Mouse (Mus musculus) CH12.LX (cell line): Measurements from ENCODE around the gene Tbck.

Source experiments
- CTCF ChIP-seq, 2 experiments: IDR thresholded peaks in 1 of 2; conservative IDR thresholded peaks in 1 of 2; 2 replicates each; pipeline ENCODE4 v1.5.1; 2011 to 2012; ENCODE audit warnings: low read depth in 2 of 2, low read length in 2 of 2, improper control_type of control experiment in 1 of 2, inconsistent platforms in 1 of 2, mild to moderate bottlenecking in 1 of 2, moderate library complexity in 1 of 2
- E2F4 ChIP-seq: IDR thresholded peaks from 2 replicates; pipeline ENCODE4 v1.6.1; 2011; ENCODE audit warnings: low read depth, low read length, improper control_type of control experiment; ENCODE audit not compliant: insufficient replicate concordance
- EP300 ChIP-seq: IDR thresholded peaks from 2 replicates; pipeline ENCODE4 v1.6.1; 2011; ENCODE audit warnings: low read length, improper control_type of control experiment
- HCFC1 ChIP-seq: IDR thresholded peaks from 2 replicates; pipeline ENCODE4 v1.6.1; 2012; ENCODE audit warnings: low read depth, mild to moderate bottlenecking, inconsistent platforms, low read length, improper control_type of control experiment
- MAX ChIP-seq: IDR thresholded peaks from 2 replicates; pipeline ENCODE4 v1.6.1; 2011; ENCODE audit warnings: low read length, improper control_type of control experiment
- POLR2A ChIP-seq: IDR thresholded peaks from 2 replicates; pipeline ENCODE4 v1.6.1; 2011; ENCODE audit warnings: low read depth, mild to moderate bottlenecking, improper control_type of control experiment, low read length
- POLR2AphosphoS2 ChIP-seq: IDR thresholded peaks from 2 replicates; pipeline ENCODE4 v1.6.1; 2011; ENCODE audit warnings: low read depth, low read length, improper control_type of control experiment
- SMC3 ChIP-seq: IDR thresholded peaks from 2 replicates; pipeline ENCODE4 v1.6.1; 2011; ENCODE audit warnings: low read depth, low read length, improper control_type of control experiment
- USF1 ChIP-seq: IDR thresholded peaks from 2 replicates; pipeline ENCODE4 v1.6.1; 2014; ENCODE audit warnings: low read depth, mild to moderate bottlenecking, inconsistent platforms, low read length, improper control_type of control experiment
- ZNF384 ChIP-seq: IDR thresholded peaks from 2 replicates; pipeline ENCODE4 v1.6.1; 2012; ENCODE audit warnings: low read depth, low read length, improper control_type of control experiment, inconsistent platforms

DNA sequence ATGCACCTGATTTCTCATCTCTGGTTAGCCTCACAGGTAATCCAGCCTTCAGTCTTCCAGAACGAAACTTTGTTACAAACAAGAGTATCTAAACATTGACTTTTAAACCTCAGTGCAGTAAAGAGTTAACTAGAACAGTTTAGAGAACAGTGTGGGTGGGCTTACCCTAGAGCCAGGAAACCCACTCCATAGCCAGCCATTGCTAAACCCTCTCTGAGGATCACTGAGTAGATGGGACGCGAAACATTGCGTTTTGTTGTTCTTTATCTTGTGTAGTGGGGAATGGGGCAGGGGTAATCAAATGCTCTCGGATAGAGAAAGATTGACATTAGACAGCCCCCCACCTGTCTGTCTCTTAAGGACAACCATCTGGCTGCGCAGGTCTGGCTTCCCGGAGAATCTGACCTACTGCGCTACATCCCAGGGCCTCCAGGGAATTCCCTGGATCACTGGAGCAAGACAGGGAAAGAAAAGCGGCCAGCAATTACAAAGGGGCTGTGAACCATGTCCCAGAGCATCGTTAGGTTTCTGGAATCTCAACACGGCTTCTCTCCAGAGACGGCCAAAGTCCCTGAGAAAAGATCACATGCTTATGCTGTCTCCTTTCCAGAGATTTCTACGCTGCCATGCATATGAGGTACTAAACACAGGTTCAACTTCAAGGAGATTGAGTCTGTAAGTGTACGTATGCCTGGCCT is 192.2 kb downstream of the Tbck start:
- no peak for TF ChIP-seq HCFC1
- TF ChIP-seq ZNF384, result no peak
- TF ChIP-seq POLR2A, result no peak
- TF ChIP-seq CTCF (conservative IDR thresholded peaks at IDR 0.05 in 1 of 2, IDR thresholded peaks at IDR 0.05 in 1 of 2; ENCODE audit: low read depth in 2 of 2, low read length in 2 of 2), result no peak
- TF ChIP-seq E2F4, result no peak
- no peak for TF ChIP-seq USF1
- no peak for TF ChIP-seq SMC3
- no peak for TF ChIP-seq EP300
- TF ChIP-seq MAX, result no peak
- no peak for TF ChIP-seq POLR2AphosphoS2
